Mouse (Mus musculus) hindlimb bud, embryonic 11.5 days (tissue): ENCODE data around the gene Ibsp.

ENCODE experiments used
- DNase-seq: peaks from one replicate; pipeline ENCODE4 v3.0.0-alpha.2; 2012; ENCODE audit warnings: low read depth, low spot score; ENCODE audit errors: extremely low spot score

Ibsp gene

GRCm38 (mm10) chr5:104340513-104340829 lies 41.5 kb downstream of the Ibsp start:
- DNase-seq: no peak

GRCm38 (mm10) chr5:104342881-104343280 lies 43.9 kb downstream of the Ibsp start:
- no peak for DNase-seq

GRCm38 (mm10) chr5:104344526-104345240 lies 45.7 kb downstream of the Ibsp start:
- DNase-seq: no peak

DNA sequence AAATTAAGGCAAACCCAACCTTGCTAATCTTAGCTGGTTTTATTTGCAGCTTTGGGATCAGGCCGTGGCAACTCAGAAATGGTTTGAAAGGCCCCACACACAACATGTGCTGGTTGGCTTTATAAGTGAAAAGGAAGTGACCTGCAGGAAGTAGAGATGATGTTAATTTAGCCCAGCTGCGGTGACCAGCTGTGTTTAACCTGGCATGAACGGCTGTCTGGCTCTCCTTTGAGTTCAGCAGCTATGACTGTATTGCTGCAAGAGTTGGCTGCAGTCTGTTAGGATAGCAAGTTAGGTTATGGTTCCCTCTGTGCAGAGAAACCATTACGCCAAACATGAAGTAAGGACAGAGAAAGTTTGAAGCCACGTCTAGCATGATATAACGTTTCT lies 46.3 kb downstream of the Ibsp start:
- no peak for DNase-seq

DNA sequence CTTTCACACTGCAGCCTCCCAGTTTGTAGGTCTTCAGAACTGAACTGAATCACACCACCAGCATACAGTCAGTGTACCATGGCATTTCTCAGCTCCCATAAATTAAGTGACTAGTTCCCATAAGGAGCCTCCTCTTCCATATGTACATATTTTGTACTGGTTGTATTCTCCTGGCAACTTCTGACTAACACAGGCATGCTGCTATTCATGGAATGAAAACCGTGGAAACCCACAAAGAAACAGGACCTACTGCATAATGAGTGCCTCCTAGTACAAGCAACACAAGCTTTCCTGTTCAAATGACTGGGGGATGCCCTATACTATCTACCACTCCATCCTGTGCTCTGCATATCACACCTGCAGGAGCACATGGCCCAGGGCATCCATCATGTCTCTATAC lies 52.1 kb downstream of the Ibsp start:
- no peak for DNase-seq

GRCm38 (mm10) chr5:104351874-104352273 lies 52.9 kb downstream of the Ibsp start:
- no peak for DNase-seq

- DNase-seq: no peak
Measured at GRCm38 (mm10) chr5:104357575-104357974, 58.6 kb downstream of the Ibsp start.

GRCm38 (mm10) chr5:104358592-104358991 lies 59.6 kb downstream of the Ibsp start:
- no peak for DNase-seq

DNA sequence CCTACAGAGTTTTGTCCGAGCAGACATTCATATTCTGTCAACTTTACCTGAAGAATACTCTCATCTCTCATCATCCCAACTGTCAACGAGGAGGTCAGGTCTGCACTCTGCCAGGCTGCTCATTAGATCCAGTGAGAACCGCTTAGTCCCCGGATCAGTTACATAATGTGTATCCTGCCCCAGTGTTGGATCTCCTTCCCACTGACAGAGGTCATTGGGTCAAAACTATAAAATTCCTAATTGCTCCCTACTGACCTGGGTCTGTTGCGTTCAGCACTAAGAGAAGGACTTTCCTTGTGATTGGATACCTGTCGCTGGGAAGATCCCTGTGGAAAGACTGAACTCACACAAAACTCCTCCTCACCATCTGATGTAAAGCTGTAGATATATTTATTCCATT lies 60.3 kb downstream of the Ibsp start:
- DNase-seq: no peak
